In the genomic region with DNA sequence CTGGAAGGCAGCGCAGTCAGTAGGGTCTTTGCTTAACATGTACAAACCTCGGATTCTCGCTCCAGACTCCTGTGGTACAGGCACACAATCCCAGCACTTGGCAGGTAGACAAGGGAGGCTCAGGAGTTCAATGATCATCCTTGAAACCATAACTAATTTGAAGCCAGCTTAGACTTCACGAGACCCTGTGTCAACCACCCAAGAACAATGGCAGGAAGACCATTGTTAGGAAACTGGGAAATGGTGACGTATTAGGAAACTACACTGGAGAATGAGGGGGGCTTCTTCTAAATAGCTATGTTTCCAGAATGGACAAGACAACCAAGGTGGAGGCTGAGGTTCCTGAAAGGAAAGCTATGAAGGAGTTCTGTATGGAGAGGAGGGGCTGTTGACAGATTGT, we compare ENCODE assay signal across 13 mouse cellular contexts.
"Had no signal": no experiment of that assay in that cellular context is flagged by ENCODE, and none has a peak within 500 bp of the region (broad histone marks: within the 10 kb centered on the region; RNA-seq: fewer than 3 reads in every experiment).

No protein-coding gene starts in this region.

- ATAC-seq: intestine, embryonic 16.5 days; midbrain, embryonic 15.5 days had no signal

- H3K27ac ChIP-seq: limb, embryonic 13.5 days; liver, embryonic 14.5 days; macrophage; midbrain, embryonic 15.5 days; neural tube, embryonic 12.5 days had no signal

- H3K4me1 ChIP-seq: megakaryocyte, embryonic 14.5 days; midbrain, embryonic 15.5 days; neural tube, embryonic 12.5 days had no signal

- H3K9ac ChIP-seq: limb, embryonic 13.5 days; liver, embryonic 14.5 days; midbrain, embryonic 15.5 days; neural tube, embryonic 12.5 days had no signal

- H3K36me3 ChIP-seq: limb, embryonic 13.5 days; midbrain, embryonic 15.5 days; neural tube, embryonic 12.5 days had no signal

- H3K4me3 ChIP-seq: limb, embryonic 13.5 days; megakaryocyte, embryonic 14.5 days; midbrain, embryonic 15.5 days; neural tube, embryonic 12.5 days had no signal

- H3K27me3 ChIP-seq: limb, embryonic 13.5 days; megakaryocyte, embryonic 14.5 days; midbrain, embryonic 15.5 days; neural tube, embryonic 12.5 days had no signal

- H3K9me3 ChIP-seq: limb, embryonic 13.5 days; midbrain, embryonic 15.5 days; neural tube, embryonic 12.5 days had no signal

- H3K4me2 ChIP-seq: limb, embryonic 13.5 days; midbrain, embryonic 11.5 days; midbrain, embryonic 15.5 days; neural tube, embryonic 12.5 days had no signal

- DNase-seq: kidney, adult 8-10 months; kidney, postnatal 10 days; left cerebral cortex, postnatal 4 days; thymus, adult 18-20 months; thymus, postnatal 14 days had no signal
